Mouse (Mus musculus): ENCODE data around the gene Polr2b.

The Polr2b gene

DNA sequence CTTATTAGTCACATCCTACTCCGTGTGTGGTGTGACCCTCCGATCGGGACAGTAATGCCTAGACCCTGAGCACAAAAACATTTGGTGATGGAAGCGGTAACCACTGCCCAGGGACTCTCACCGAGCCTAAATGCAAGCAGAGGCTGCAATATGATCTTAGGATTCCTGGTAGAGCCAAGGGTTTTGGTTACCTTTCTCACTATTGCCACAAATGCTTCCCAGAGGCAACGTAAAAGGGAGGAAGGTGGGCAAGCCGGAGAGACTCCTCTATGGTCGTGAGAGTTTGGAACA, 77.4 kb downstream of the Polr2b start:
- DNase-seq (ENCODE audit: low spot score), result no peak

DNA sequence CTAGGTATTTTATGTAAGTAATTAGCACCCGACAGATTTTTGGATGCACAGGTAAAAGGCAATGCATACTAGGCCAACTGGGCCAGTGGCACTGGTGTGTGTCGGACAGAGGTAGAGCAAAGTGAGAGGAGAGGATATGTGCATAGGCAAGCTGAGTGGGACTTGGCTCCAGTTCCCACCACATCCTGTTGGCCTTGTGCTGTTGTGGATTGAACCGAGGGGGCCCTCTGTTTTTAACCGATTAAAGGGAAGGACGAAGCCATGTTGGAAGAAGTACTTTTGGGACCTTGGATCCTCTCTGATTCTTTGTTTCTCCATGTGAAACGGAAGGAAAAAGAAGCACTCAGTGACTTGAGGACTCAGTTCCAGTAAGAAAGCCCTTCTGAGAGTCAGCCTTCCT, 78.4 kb downstream of the Polr2b start:
- DNase-seq (ENCODE audit: low spot score), result no peak

DNA sequence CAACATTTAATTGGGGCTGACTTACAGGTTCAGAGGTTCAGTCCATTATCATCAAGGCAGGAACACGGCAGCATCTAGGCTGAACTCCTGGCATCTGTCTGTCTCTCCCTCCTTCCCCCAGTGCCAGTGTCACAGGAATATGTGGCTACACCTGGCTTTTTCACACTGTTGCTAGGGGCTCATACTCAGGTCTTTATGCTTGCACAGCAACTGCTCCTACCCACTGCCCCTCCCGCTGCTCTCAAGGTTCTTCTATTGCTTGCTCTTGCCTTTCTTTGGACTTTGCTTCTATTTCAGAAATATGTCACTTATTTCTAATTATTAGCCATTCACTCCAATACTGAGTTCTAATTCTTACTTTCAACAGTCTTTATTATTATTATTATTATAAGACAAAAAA, 80.3 kb downstream of the Polr2b start:
- DNase-seq (ENCODE audit: low spot score), result no peak

DNA sequence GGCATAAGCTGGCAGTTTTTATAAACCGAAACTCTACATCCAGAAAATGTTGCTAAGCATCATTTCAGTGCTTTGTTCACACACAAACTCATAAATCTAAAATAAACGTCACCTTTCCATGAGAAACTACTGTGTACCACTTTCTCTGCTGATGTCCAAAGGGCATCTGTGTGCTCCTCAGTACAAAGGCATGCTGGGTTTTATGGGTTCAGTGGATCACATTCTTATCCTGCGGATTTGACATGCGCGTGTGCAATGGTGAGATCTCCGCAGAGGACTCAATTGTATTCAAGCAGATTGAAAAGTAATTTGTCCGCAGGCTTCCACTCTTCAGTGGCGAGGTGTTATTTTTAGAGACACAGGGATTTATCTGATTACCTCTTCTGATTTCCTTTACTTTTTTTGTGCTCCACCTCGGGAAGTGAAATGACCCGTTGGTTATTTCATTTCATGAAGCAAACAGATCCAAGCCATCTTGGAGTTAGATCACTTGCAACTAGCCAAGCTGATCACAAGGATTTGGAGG, 83.2 kb downstream of the Polr2b start:
- DNase-seq (ENCODE audit: low spot score), result no peak

DNA sequence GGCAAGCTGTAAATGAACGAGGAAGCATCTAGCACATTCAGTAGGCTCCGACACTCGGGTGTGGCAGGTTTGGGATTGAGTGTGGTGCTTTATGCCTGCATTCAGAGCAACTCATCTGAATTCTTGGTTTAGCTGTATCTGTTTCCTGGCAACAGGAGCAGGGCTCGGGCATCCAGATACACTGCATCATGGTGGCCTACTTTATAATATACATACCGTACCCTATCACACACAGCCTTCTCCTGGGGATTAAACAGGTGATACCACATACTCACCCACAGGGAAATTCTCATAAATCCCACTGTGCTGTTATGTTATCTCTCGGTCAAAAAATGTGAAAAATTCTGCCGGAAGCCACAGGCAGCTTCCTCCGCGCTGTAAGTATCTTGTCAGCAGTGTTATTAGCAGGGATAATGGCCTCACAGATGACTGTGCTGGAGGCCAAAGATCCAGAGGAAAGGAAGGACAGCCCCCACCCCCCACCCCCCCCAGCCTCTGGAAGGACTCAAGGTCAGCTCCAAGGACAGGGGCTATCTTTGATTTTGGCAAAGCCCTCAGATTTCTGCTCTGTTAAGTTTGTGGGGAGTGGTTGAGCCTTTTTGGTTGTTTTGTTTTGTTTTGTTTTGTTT, 84.2 kb downstream of the Polr2b start:
- DNase-seq (ENCODE audit: low spot score), result no peak

DNA sequence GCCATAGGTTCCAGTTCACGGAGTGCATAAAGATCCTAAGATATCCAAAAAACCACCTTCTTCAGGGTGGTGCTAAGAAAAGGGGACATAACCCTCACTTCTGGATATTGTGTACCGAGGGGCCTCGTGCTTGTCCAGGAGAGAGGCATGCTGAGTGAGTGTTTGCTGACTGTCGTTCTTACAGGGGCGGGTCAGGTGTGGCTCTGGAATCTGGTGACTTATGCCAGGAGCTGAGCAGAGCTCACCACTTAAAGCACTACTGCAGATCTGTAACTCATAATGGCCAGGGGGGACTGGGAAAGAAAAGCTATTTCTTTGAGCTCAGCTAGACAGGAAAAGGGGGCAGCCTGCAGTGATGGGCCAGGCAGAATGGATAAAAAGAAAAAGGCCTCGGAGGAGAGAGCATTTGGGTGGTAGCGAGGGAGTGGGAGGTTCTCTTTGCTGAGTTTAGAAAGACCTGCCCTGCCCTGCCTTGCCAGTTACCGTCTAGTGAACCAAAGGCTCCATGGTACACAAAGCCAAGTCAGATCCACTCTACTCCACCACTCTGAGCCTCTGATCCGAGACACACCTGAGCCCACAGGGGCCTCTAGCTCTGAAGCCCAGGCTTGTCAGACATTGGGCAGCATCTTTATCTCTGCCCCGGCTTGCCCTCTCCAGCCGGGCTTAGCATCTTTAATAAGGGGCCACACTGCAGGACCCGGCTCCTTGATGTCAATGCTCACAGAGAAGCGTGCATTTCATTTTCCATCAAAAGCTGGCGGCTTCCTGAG, 88.5 kb downstream of the Polr2b start:
- DNase-seq (ENCODE audit: low spot score), result no peak
